Mouse (Mus musculus): ENCODE measurements around the gene Atp6v0e. TPM values are rescaled to one million over a fixed set of nuclear protein-coding genes. Genes with fewer than 3 reads are reported as not detected.
A peak's percentile ranks its signal among the peaks of the same experiment; 100 is the strongest.

The Atp6v0e gene
- polyA plus RNA-seq, 1 experiment = 112 TPM

- no peaks in the 10 kb centered on the region; the same call in none of the 2 replicates for H3K4me1 ChIP-seq (ENCODE audit: control insufficient read depth, insufficient read depth, low read length)
- TF ChIP-seq CTCF (IDR thresholded peaks at IDR 0.05; ENCODE audit: control insufficient read depth, insufficient read depth, low read length) (no peak), POLR2A (IDR thresholded peaks at IDR 0.05; ENCODE audit: borderline replicate concordance, control insufficient read depth, low read depth, low read length) (no peak)
- no peak overlapping the region for H3K27ac ChIP-seq (ENCODE audit: control insufficient read depth, insufficient read depth, low read depth, low read length, poor library complexity)
- no peak overlapping the region for H3K4me3 ChIP-seq (replicated peaks; ENCODE audit: control insufficient read depth, low read depth, low read length)
- 93% methylated on average over 7 of the region's 7 CpGs for WGBS
Observed at GRCm38 (mm10) chr17:26693424-26693823, 30.4 kb downstream of the Atp6v0e start.

- H3K4me1 ChIP-seq (ENCODE audit: control insufficient read depth, insufficient read depth, low read length) = no peaks in the 10 kb centered on the region; the same call in none of the 2 replicates
Observed at GRCm38 (mm10) chr17:26694171-26694570, 31.1 kb downstream of the Atp6v0e start.

GRCm38 (mm10) chr17:26695193-26695592 is 32.2 kb downstream of the Atp6v0e start:
- Histone ChIP-seq H3K27ac (ENCODE audit: control insufficient read depth, insufficient read depth, low read depth, low read length, poor library complexity) (no peak overlapping the region), H3K4me3 (replicated peaks; ENCODE audit: control insufficient read depth, low read depth, low read length) (no peak overlapping the region), H3K4me1 (ENCODE audit: control insufficient read depth, insufficient read depth, low read length) (no peaks in the 10 kb centered on the region; the same call in 1 of the 2 replicates)
- WGBS = 93% methylated on average over 3 of the region's 3 CpGs
- TF ChIP-seq CTCF (IDR thresholded peaks at IDR 0.05; ENCODE audit: control insufficient read depth, insufficient read depth, low read length) = no peak
- TF ChIP-seq POLR2A (IDR thresholded peaks at IDR 0.05; ENCODE audit: borderline replicate concordance, control insufficient read depth, low read depth, low read length) = no peak

More at GRCm38 (mm10) chr17:26694171-26694570, 31.1 kb downstream of the Atp6v0e start:
- WGBS = 70% methylated on average over 7 of the region's 7 CpGs
- H3K4me3 ChIP-seq (replicated peaks; ENCODE audit: control insufficient read depth, low read depth, low read length) = no peak overlapping the region
- no peak overlapping the region for H3K27ac ChIP-seq (ENCODE audit: control insufficient read depth, insufficient read depth, low read depth, low read length, poor library complexity)
- TF ChIP-seq POLR2A (IDR thresholded peaks at IDR 0.05; ENCODE audit: borderline replicate concordance, control insufficient read depth, low read depth, low read length) (no peak), CTCF (IDR thresholded peaks at IDR 0.05; ENCODE audit: control insufficient read depth, insufficient read depth, low read length) (no peak)

- WGBS = 83% methylated on average over 5 of the region's 5 CpGs
- no peaks in the 10 kb centered on the region; the same call in 1 of the 2 replicates for H3K4me1 ChIP-seq (ENCODE audit: control insufficient read depth, insufficient read depth, low read length)
- no peak overlapping the region for H3K27ac ChIP-seq (ENCODE audit: control insufficient read depth, insufficient read depth, low read depth, low read length, poor library complexity)
- no peak overlapping the region for H3K4me3 ChIP-seq (replicated peaks; ENCODE audit: control insufficient read depth, low read depth, low read length)
- TF ChIP-seq POLR2A (IDR thresholded peaks at IDR 0.05; ENCODE audit: borderline replicate concordance, control insufficient read depth, low read depth, low read length) = no peak
- peak; percentile 75 for TF ChIP-seq CTCF (IDR thresholded peaks at IDR 0.05; ENCODE audit: control insufficient read depth, insufficient read depth, low read length)
Observed at GRCm38 (mm10) chr17:26698846-26699245, 35.8 kb downstream of the Atp6v0e start.

GRCm38 (mm10) chr17:26699819-26700616 is 37.0 kb downstream of the Atp6v0e start:
- Histone ChIP-seq H3K4me1 (ENCODE audit: control insufficient read depth, insufficient read depth, low read length) (no peaks in the 10 kb centered on the region; the same call in 1 of the 2 replicates), H3K27ac (ENCODE audit: control insufficient read depth, insufficient read depth, low read depth, low read length, poor library complexity) (no peak overlapping the region), H3K4me3 (replicated peaks; ENCODE audit: control insufficient read depth, low read depth, low read length) (no peak overlapping the region)
- WGBS = 86% methylated on average over 10 of the region's 10 CpGs
- TF ChIP-seq POLR2A (IDR thresholded peaks at IDR 0.05; ENCODE audit: borderline replicate concordance, control insufficient read depth, low read depth, low read length) (no peak), CTCF (IDR thresholded peaks at IDR 0.05; ENCODE audit: control insufficient read depth, insufficient read depth, low read length) (no peak)

GRCm38 (mm10) chr17:26701565-26701964 is 38.5 kb downstream of the Atp6v0e start:
- WGBS = 91% methylated on average over 13 of the region's 13 CpGs
- Histone ChIP-seq H3K4me3 (replicated peaks; ENCODE audit: control insufficient read depth, low read depth, low read length) (no peak overlapping the region), H3K27ac (ENCODE audit: control insufficient read depth, insufficient read depth, low read depth, low read length, poor library complexity) (no peak overlapping the region), H3K4me1 (ENCODE audit: control insufficient read depth, insufficient read depth, low read length) (no peaks in the 10 kb centered on the region; the same call in 1 of the 2 replicates)
- TF ChIP-seq CTCF (IDR thresholded peaks at IDR 0.05; ENCODE audit: control insufficient read depth, insufficient read depth, low read length) = no peak
- no peak for TF ChIP-seq POLR2A (IDR thresholded peaks at IDR 0.05; ENCODE audit: borderline replicate concordance, control insufficient read depth, low read depth, low read length)

- 64% methylated on average over 4 of the region's 4 CpGs for WGBS
- no peaks in the 10 kb centered on the region; the same call in 1 of the 2 replicates for H3K4me1 ChIP-seq (ENCODE audit: control insufficient read depth, insufficient read depth, low read length)
- H3K27ac ChIP-seq (ENCODE audit: control insufficient read depth, insufficient read depth, low read depth, low read length, poor library complexity) = no peak overlapping the region
- H3K4me3 ChIP-seq (replicated peaks; ENCODE audit: control insufficient read depth, low read depth, low read length) = no peak overlapping the region
- no peak for TF ChIP-seq POLR2A (IDR thresholded peaks at IDR 0.05; ENCODE audit: borderline replicate concordance, control insufficient read depth, low read depth, low read length)
Observed at GRCm38 (mm10) chr17:26702621-26703020, 39.6 kb downstream of the Atp6v0e start.

- H3K4me3 ChIP-seq (replicated peaks; ENCODE audit: control insufficient read depth, low read depth, low read length) = no peak overlapping the region
- WGBS = 64% methylated on average over 4 of the region's 4 CpGs
- no peaks in the 10 kb centered on the region; the same call in 1 of the 2 replicates for H3K4me1 ChIP-seq (ENCODE audit: control insufficient read depth, insufficient read depth, low read length)
- no peak for TF ChIP-seq POLR2A (IDR thresholded peaks at IDR 0.05; ENCODE audit: borderline replicate concordance, control insufficient read depth, low read depth, low read length)
- TF ChIP-seq CTCF (IDR thresholded peaks at IDR 0.05; ENCODE audit: control insufficient read depth, insufficient read depth, low read length) = no peak
- no peak overlapping the region for H3K27ac ChIP-seq (ENCODE audit: control insufficient read depth, insufficient read depth, low read depth, low read length, poor library complexity)
Observed at GRCm38 (mm10) chr17:26703671-26704070, 40.6 kb downstream of the Atp6v0e start.
